Mouse (Mus musculus) lung, adult 2 months (tissue): ENCODE results near the gene Kmt5c. TPM values are rescaled to one million over a fixed set of nuclear protein-coding genes. Genes with fewer than 3 reads are reported as not detected.
A peak's percentile ranks its signal among the peaks of the same experiment; 100 is the strongest.

Experiments used
- DNase-seq: peaks from one replicate; pipeline ENCODE4 v3.0.0; 2022
- H3K4me1 ChIP-seq: fragments of 200-500 bp; 2 replicates; pipeline ENCODE4 v1.6.1; 2011; ENCODE audit warnings: low read length; ENCODE audit not compliant: control insufficient read depth, insufficient read depth
- H3K4me3 ChIP-seq: fragments of 200-500 bp; replicated peaks from 2 replicates; pipeline ENCODE3; 2011; ENCODE audit warnings: low read depth, mild to moderate bottlenecking, control low read depth, low read length; ENCODE audit errors: extremely low read depth
- CTCF ChIP-seq: fragments of 200-500 bp; IDR thresholded peaks from 2 replicates; pipeline ENCODE4 v1.5.1; 2011; ENCODE audit warnings: mild to moderate bottlenecking, low read length, control low read depth; ENCODE audit not compliant: insufficient read depth
- POLR2A ChIP-seq: fragments of 200-500 bp; IDR thresholded peaks from 2 replicates; pipeline ENCODE4 v1.6.1; 2011; ENCODE audit warnings: low read depth, mild to moderate bottlenecking, control low read depth, low read length, borderline replicate concordance; ENCODE audit errors: extremely low read depth
- WGBS: fragments of 180-500 bp; shearing (Covaris S2); methylation state at CpG from one replicate; pipeline ENCODE4 v1.1.7; 2018; 5-methylcytosine and 5-hydroxymethylcytosine counted together
- polyA plus RNA-seq: library from polyadenylated mRNA; depleted of rRNA; stranded (reverse); fragments of >200 nt; gene quantifications from 2 replicates; pipeline ENCODE4 v1.2.3, GENCODE M21; 2012

Gene Kmt5c
- polyA plus RNA-seq, 1 experiment: 104 TPM

- DNase-seq: no peak
- Histone ChIP-seq H3K4me1 (no peaks in the 10 kb centered on the region), H3K4me3 (no peak overlapping the region)
- 77% methylated on average over 3 of the region's 3 CpGs for WGBS
- no peak for TF ChIP-seq CTCF
- no peak for TF ChIP-seq POLR2A
Measured at GRCm38 (mm10) chr7:4719276-4719675, 20.6 kb upstream of the Kmt5c start.

DNA sequence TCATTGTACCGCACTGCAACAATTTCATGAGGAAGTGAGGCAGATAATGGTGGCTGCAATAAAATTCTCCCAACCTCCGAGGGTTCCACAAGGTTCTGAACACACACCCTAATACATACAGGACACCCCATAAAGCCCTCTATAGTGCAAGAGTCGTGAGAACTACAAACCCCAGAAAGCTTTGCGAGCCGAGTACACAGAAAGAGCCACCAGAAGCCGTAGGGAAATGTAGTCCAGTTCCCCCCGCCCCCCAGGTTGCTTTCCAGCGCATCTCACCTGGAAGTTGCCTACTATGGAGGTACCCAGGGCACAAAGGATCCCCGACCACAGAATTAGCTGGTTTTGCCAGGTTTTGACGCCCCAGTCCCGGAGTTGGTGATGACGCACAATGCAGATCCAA, 16.4 kb upstream of the Kmt5c start:
- peak; percentile 34 for DNase-seq
- 33% methylated on average over 12 of the region's 12 CpGs for WGBS
- TF ChIP-seq CTCF (no peak), POLR2A (no peak)
- no peaks in the 10 kb centered on the region for H3K4me1 ChIP-seq
- H3K4me3 ChIP-seq: peak overlapping the region; percentile 60

DNA sequence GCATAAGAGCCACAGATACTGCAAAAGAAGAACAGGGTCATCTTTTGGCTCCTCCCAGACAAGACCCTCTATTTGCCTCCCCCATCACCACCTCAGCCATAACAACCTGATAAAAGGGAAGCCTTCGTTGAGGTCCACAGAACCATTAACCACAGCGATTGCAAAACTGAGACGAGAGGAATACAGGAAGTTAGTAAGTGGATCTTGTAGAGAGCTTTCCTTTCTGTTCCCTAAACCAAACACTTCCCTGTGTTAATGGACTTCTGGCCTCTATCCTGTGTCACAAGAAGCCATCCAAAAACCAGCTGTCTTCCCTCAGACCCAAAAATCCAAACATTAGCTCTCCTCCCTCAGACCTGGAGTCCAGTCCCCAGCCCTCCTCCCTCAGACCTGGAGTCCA, 15.6 kb upstream of the Kmt5c start:
- Histone ChIP-seq H3K4me3 (no peak overlapping the region), H3K4me1 (no peaks in the 10 kb centered on the region)
- DNase-seq: no peak
- 9% methylated on average over 3 of the region's 3 CpGs for WGBS
- TF ChIP-seq CTCF (no peak), POLR2A (no peak)

- 42% methylated on average over 7 of the region's 7 CpGs for WGBS
- Histone ChIP-seq H3K4me3 (no peak within 1 kb of the TSS), H3K4me1 (no peaks in the 10 kb centered on the region)
- no peak for DNase-seq
- no peak for TF ChIP-seq CTCF
- TF ChIP-seq POLR2A: no peak
Measured at GRCm38 (mm10) chr7:4725169-4725568, 14.7 kb upstream of the Kmt5c start, which contains the start of gene Tmem150b. TSS of gene Tmem150b (minus strand) at chr7:4725249.

DNA sequence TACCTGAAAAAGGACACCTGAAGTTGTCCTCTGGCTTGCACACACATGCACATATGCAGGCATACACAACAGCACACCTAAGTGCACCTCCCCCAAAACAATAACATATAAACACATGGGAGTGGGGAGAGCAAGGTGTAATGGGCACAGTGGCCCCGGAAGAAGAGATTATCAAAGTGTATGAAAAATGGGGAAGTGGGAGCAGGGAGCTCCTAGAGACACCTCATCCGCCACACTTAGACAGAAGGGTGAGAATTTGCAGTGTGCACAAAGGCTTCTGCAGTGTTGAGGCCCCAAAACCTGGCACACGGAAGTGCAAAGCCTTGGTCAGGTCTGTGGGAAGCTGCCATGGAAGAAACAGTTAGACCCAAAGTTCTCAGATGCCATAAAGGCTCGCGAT, 8.8 kb upstream of the Kmt5c start:
- no peak overlapping the region for H3K4me3 ChIP-seq
- WGBS: 77% methylated on average over 5 of the region's 5 CpGs
- TF ChIP-seq POLR2A (no peak), CTCF (no peak)
- H3K4me1 ChIP-seq: no peaks in the 10 kb centered on the region
- no peak for DNase-seq

- no peak for DNase-seq
- TF ChIP-seq CTCF: no peak
- TF ChIP-seq POLR2A: no peak
- WGBS: 51% methylated on average over 6 of the region's 6 CpGs
- Histone ChIP-seq H3K4me3 (no peak overlapping the region), H3K4me1 (no peaks in the 10 kb centered on the region)
Measured at GRCm38 (mm10) chr7:4732968-4733392, 6.9 kb upstream of the Kmt5c start.

DNA sequence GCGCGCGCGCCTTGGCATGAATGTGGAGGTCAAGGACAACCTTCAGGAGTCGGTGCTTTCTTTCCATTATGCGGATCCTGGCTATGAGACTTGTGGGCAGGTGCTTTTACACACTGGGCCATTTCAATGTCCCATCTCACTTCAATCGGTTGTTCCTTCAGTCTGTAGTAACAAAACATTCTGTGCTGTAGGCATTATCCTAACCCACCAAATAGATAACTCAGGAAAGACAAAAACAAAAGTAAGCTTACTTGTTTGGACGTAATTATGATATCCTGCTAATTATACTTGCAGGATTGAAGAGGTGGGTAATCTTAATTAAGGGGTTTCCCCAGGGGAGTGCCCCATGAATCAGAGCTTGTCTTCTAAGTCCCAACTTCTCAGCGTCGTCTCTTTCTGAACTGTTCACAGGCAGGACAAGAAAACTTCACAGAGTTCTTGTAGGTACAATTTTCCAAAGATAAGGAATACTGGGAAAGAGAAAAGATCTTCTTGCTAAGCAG, 823 bp upstream of the Kmt5c start:
- WGBS: 36% methylated on average over 10 of the region's 10 CpGs
- H3K4me1 ChIP-seq: peaks cover 5% of the 10 kb centered on the region; the same call in 1 of the 2 replicates
- TF ChIP-seq POLR2A: no peak
- TF ChIP-seq CTCF: no peak
- peak overlapping the region; percentile 64 for H3K4me3 ChIP-seq
- no peak for DNase-seq

DNA sequence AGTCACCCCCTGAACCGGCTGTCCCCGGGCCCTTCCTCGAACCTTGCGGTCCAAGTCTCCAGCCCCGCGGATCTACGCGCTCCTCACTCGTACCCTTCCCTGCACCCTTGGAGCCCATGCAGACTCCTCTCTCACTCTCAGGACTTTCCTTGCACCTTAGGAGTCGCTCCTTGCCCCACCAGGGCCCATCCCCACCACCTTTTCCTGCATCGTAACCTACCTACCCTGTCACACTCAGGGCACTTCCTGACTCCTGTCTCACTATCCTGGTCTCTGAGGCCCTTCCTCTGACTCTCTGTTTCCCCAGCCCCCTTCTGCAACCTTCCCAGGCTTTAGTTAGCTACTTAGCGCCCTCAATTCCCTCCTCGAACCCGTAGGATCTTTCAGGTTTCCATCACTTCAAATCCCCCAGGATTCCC, 403 bp downstream of the Kmt5c start:
- no peak for TF ChIP-seq POLR2A
- TF ChIP-seq CTCF: no peak
- peak overlapping the region; percentile 86 for H3K4me3 ChIP-seq
- DNase-seq: no peak
- WGBS: under 1% methylated on average over 14 of the region's 14 CpGs
- peaks cover 5% of the 10 kb centered on the region; the same call in 1 of the 2 replicates for H3K4me1 ChIP-seq

- peak overlapping the region; percentile 37 for H3K4me3 ChIP-seq
- WGBS: 7% methylated on average over 4 of the region's 4 CpGs
- TF ChIP-seq CTCF (no peak), POLR2A (peak; percentile 45; the same call in 1 of the 2 replicates)
- DNase-seq: peak; percentile 65
- peaks cover 5% of the 10 kb centered on the region; the same call in 1 of the 2 replicates for H3K4me1 ChIP-seq
Measured at GRCm38 (mm10) chr7:4741151-4741550, 1.2 kb downstream of the Kmt5c start.
